Mouse (Mus musculus) kidney, postnatal 0 days (tissue): ENCODE data around the gene Lrrc25. TPM values are rescaled to one million over a fixed set of nuclear protein-coding genes. Genes with fewer than 3 reads are reported as not detected.

ENCODE experiments used
- ATAC-seq: fragments of 200-750 bp; cut with Nextera tagmentation; replicated peaks from 2 replicates; pipeline ENCODE4 v1.8.0; 2017; ENCODE audit warnings: low read depth, moderate number of reproducible peaks, moderate TSS enrichment, moderate library complexity; ENCODE audit not compliant: low FRiP score
- DNase-seq: peaks from one replicate; pipeline ENCODE4 v3.0.0-alpha.2; 2016; ENCODE audit warnings: low spot score
- H3K27ac ChIP-seq: fragments of 300-500 bp; sonication (generic); 2 replicates; pipeline ENCODE4 v1.5.1; 2014; ENCODE audit warnings: mild to moderate bottlenecking
- H3K27me3 ChIP-seq: fragments of 300-500 bp; sonication (generic); 2 replicates; pipeline ENCODE4 v1.6.1; 2014; ENCODE audit warnings: low read length, mixed read lengths; ENCODE audit not compliant: insufficient read depth
- H3K36me3 ChIP-seq: fragments of 300-500 bp; sonication (generic); 2 replicates; pipeline ENCODE4 v1.6.1; 2014; ENCODE audit warnings: low read length, mixed read lengths; ENCODE audit not compliant: insufficient read depth
- H3K4me1 ChIP-seq: fragments of 300-500 bp; sonication (generic); replicated peaks from 2 replicates; pipeline ENCODE4 v1.6.1; 2014; ENCODE audit warnings: antibody characterized with exemption, low read length, mixed read lengths; ENCODE audit not compliant: insufficient read depth
- H3K4me2 ChIP-seq: fragments of 300-500 bp; sonication (generic); 2 replicates; pipeline ENCODE4 v1.6.1; 2014; ENCODE audit warnings: mild to moderate bottlenecking, low read length, moderate library complexity, mixed read lengths
- H3K4me3 ChIP-seq: fragments of 300-500 bp; sonication (generic); replicated peaks from 2 replicates; pipeline ENCODE4 v1.5.1; 2014; ENCODE audit warnings: low read depth, low read length
- H3K9ac ChIP-seq: fragments of 300-500 bp; sonication (generic); 2 replicates; pipeline ENCODE4 v1.6.1; 2014; ENCODE audit warnings: low read depth, low read length
- H3K9me3 ChIP-seq: fragments of 300-500 bp; sonication (generic); replicated peaks from 2 replicates; pipeline ENCODE4 v1.6.1; 2016; ENCODE audit warnings: low read length, inconsistent platforms, mixed read lengths
- CTCF ChIP-seq: IDR thresholded peaks from 2 replicates; pipeline ENCODE4 v1.5.1; 2016; ENCODE audit warnings: antibody characterized with exemption, low read depth, mild to moderate bottlenecking, moderate library complexity
- WGBS: fragments of 180-500 bp; shearing (Covaris S2); extraction: QIAGEN DNeasy Blood & Tissue Kit; methylation state at CpG from one replicate; pipeline ENCODE4 v1.1.7; 2014; 5-methylcytosine and 5-hydroxymethylcytosine counted together
- polyA plus RNA-seq: library from polyadenylated mRNA; unstranded; fragments of >200 nt; fragmentation: Nextera tagmentation; extraction: Ambion mirVana; gene quantifications from 2 replicates; pipeline ENCODE4 v1.2.1, GENCODE M21; 2015

Gene Lrrc25
- polyA plus RNA-seq, 1 experiment from 2014 or later: 1.9 TPM

- under 1% methylated on average over 31 of the region's 31 CpGs for WGBS
- no peak for TF ChIP-seq CTCF
- Histone ChIP-seq H3K4me1 (peaks cover 17% of the 10 kb centered on the region), H3K9ac (peak overlapping the region; percentile 80), H3K4me2 (peak overlapping the region; percentile 72), H3K27ac (peak overlapping the region; percentile 95), H3K4me3 (peak overlapping the region; percentile 80), H3K27me3 (no peaks in the 10 kb centered on the region), H3K36me3 (peaks cover 20% of the 10 kb centered on the region), H3K9me3 (no peaks in the 10 kb centered on the region)
- peak; percentile 59 for ATAC-seq
- DNase-seq: peak; percentile 39
Observed at GRCm38 (mm10) chr8:70658897-70659603, 43.1 kb downstream of the Lrrc25 start.

- 1% methylated on average over 44 of the region's 44 CpGs for WGBS
- Histone ChIP-seq H3K4me3 (peak overlapping the region; percentile 80), H3K9ac (peak overlapping the region; percentile 80), H3K27ac (peak overlapping the region; percentile 95), H3K4me1 (peaks cover 17% of the 10 kb centered on the region), H3K27me3 (no peaks in the 10 kb centered on the region), H3K36me3 (peaks cover 15% of the 10 kb centered on the region), H3K9me3 (no peaks in the 10 kb centered on the region), H3K4me2 (peak overlapping the region; percentile 72)
- no peak for TF ChIP-seq CTCF
- ATAC-seq: peak; percentile 95
- DNase-seq: peak; percentile 98
Observed at GRCm38 (mm10) chr8:70659604-70660272, 43.8 kb downstream of the Lrrc25 start.

DNA sequence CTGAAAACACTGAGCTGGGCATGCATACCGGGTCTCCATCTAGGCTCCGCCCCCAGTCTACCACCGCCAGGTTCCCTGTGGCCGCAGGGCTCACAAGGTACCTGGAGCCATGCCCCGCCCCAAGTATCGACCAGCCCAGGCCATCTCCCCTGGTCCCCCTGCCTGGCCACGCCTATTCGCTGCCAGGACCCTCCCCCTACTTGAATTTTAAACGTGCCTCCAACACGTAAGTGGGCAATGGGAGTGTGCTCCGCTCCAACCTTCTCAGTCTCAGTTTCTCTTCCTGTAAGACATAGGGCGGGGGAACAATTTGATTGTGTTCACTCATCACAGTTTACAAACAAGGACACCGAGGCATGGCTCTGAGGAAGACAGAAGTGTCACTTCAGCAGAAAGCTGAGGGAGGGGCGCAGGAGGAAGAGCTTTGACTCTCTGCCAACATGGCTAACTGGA is 44.3 kb downstream of the Lrrc25 start, which contains the start of gene Pgpep1:
TSS of gene Pgpep1 (minus strand) at position 116 of the 453 bp plus-strand sequence.
- DNase-seq (peak; percentile 49), ATAC-seq (peak; percentile 70)
- Histone ChIP-seq H3K4me2 (peak within 1 kb of the TSS; percentile 72), H3K27me3 (no peaks in the 10 kb centered on the region), H3K4me1 (peaks cover 17% of the 10 kb centered on the region), H3K36me3 (peaks cover 10% of the 10 kb centered on the region), H3K4me3 (peak within 1 kb of the TSS; percentile 80), H3K9ac (peak within 1 kb of the TSS; percentile 80), H3K27ac (peak within 1 kb of the TSS; percentile 95), H3K9me3 (no peaks in the 10 kb centered on the region)
- TF ChIP-seq CTCF: no peak
- WGBS: 4% methylated on average over 14 of the region's 14 CpGs

DNA sequence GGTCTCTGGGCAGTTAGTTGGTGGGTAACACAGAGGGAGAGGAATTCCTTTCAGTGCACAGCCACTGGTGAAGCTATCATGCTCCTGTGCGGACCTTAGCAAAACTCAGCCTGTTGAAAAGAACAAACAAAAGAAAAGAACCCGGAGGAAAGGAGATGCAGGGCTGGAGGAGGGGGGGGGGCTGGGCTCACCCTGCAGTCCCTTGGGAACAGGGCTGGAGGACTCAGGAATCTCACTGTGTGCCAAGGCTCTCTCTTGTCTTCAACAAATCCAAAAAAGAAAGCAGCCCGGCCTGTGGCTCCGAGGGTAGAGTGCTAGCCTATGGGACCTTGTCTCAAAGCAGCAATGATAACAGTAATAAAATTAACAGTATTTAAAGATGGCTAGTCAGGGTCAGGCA is 47.7 kb downstream of the Lrrc25 start:
- Histone ChIP-seq H3K9ac (no peak overlapping the region), H3K4me3 (no peak overlapping the region), H3K36me3 (no peaks in the 10 kb centered on the region), H3K4me1 (peaks cover 7% of the 10 kb centered on the region), H3K27me3 (no peaks in the 10 kb centered on the region), H3K9me3 (no peaks in the 10 kb centered on the region), H3K27ac (no peak overlapping the region), H3K4me2 (no peak overlapping the region)
- ATAC-seq: no peak
- DNase-seq: no peak
- WGBS: 38% methylated on average over 4 of the region's 4 CpGs
- TF ChIP-seq CTCF: no peak

- Histone ChIP-seq H3K27me3 (no peaks in the 10 kb centered on the region), H3K9me3 (no peaks in the 10 kb centered on the region), H3K4me1 (0 out of 2 replicates have a peak, but pooled peaks cover 3% of the 10 kb centered on the region), H3K4me2 (no peak overlapping the region), H3K9ac (no peak overlapping the region), H3K4me3 (no peak overlapping the region), H3K36me3 (no peaks in the 10 kb centered on the region), H3K27ac (no peak overlapping the region)
- ATAC-seq (no peak), DNase-seq (no peak)
- WGBS: 56% methylated on average over 3 of the region's 3 CpGs
- TF ChIP-seq CTCF: no peak
Observed at GRCm38 (mm10) chr8:70664631-70665030, 48.7 kb downstream of the Lrrc25 start.

GRCm38 (mm10) chr8:70665599-70665998 is 49.6 kb downstream of the Lrrc25 start:
- ATAC-seq (peak; percentile 91), DNase-seq (peak; percentile 48)
- Histone ChIP-seq H3K9ac (no peak overlapping the region), H3K4me2 (no peak overlapping the region), H3K4me3 (no peak overlapping the region), H3K36me3 (no peaks in the 10 kb centered on the region), H3K27ac (peak overlapping the region; percentile 48), H3K4me1 (no peaks in the 10 kb centered on the region), H3K9me3 (no peaks in the 10 kb centered on the region), H3K27me3 (no peaks in the 10 kb centered on the region)
- no peak for TF ChIP-seq CTCF
- WGBS: 55% methylated on average over 2 of the region's 2 CpGs
